Mouse (Mus musculus) CH12.LX (cell line): ENCODE measurements at regions not wholly inside any gene's neighbourhood (a gene's known extent, or its start where the extent isn't known, plus 50 kb on each side); places are given as distances from the start of the nearest gene placed in this dataset.

Experiments
- CTCF ChIP-seq, 2 experiments: IDR thresholded peaks in 1 of 2; conservative IDR thresholded peaks in 1 of 2; 2 replicates each; pipeline ENCODE4 v1.5.1; 2011 to 2012; ENCODE audit warnings: low read depth in 2 of 2, low read length in 2 of 2, improper control_type of control experiment in 1 of 2, inconsistent platforms in 1 of 2, mild to moderate bottlenecking in 1 of 2, moderate library complexity in 1 of 2
- E2F4 ChIP-seq: IDR thresholded peaks from 2 replicates; pipeline ENCODE4 v1.6.1; 2011; ENCODE audit warnings: low read depth, low read length, improper control_type of control experiment; ENCODE audit not compliant: insufficient replicate concordance
- EP300 ChIP-seq: IDR thresholded peaks from 2 replicates; pipeline ENCODE4 v1.6.1; 2011; ENCODE audit warnings: low read length, improper control_type of control experiment
- JUN ChIP-seq: IDR thresholded peaks from 2 replicates; pipeline ENCODE4 v1.6.1; 2011; ENCODE audit warnings: low read depth, mild to moderate bottlenecking, low read length, improper control_type of control experiment, moderate library complexity; ENCODE audit not compliant: insufficient read depth
- MAX ChIP-seq: IDR thresholded peaks from 2 replicates; pipeline ENCODE4 v1.6.1; 2011; ENCODE audit warnings: low read length, improper control_type of control experiment
- NRF1 ChIP-seq: IDR thresholded peaks from 2 replicates; pipeline ENCODE4 v1.6.1; 2014; ENCODE audit warnings: low read depth, mild to moderate bottlenecking, inconsistent platforms, low read length, improper control_type of control experiment, moderate library complexity
- POLR2A ChIP-seq: IDR thresholded peaks from 2 replicates; pipeline ENCODE4 v1.6.1; 2011; ENCODE audit warnings: low read depth, mild to moderate bottlenecking, improper control_type of control experiment, low read length
- UBTF ChIP-seq: IDR thresholded peaks from 2 replicates; pipeline ENCODE4 v1.6.1; 2012; ENCODE audit warnings: low read depth, mild to moderate bottlenecking, inconsistent platforms, low read length, improper control_type of control experiment, moderate library complexity

DNA sequence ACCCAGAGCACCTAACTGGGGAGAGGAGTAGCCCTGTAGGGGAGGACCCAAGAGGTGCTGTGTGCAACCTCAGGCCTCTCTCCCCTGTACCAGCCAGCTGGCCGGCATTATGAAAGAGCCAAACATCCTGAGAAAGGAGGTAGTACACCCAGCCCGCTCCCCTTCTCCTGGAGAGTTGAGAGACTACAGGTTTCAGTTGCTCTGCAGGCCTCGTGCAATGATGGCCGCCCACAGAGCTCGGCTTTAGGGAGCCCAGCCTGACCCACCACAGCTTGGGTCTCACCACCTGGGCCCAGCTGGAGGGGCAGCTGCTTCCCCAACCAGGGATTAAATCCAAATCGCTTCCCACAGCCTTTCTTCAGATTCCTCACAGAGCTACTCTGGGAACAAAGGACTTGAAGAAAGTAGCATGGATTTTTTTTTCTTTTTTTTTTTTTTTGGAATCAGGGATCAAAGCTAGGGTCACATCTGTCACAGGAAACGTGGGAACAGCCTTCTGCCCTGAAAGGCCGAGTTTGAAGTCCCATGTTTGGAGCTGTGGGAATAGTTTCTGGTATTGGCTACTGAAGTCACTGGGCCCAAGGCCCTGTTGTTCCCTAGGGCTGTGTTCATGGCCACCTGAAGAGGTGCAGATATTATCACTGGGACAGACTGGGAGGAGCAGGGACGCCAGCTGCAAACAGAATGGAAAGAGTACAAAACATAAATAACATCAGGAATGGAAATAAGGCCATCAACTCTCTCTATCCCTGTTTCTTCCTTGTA, 131.5 kb upstream of the Rgma start:
- TF ChIP-seq EP300 = no peak
- TF ChIP-seq CTCF (conservative IDR thresholded peaks at IDR 0.05 in 1 of 2, IDR thresholded peaks at IDR 0.05 in 1 of 2; ENCODE audit: low read depth in 2 of 2, low read length in 2 of 2) = no peak
- TF ChIP-seq JUN = no peak
- no peak for TF ChIP-seq UBTF
- TF ChIP-seq POLR2A = no peak
- TF ChIP-seq NRF1 = no peak
- no peak for TF ChIP-seq E2F4
- TF ChIP-seq MAX = no peak
